Comparison of ENCODE assay signal across 8 mouse cellular contexts in the genomic region with DNA sequence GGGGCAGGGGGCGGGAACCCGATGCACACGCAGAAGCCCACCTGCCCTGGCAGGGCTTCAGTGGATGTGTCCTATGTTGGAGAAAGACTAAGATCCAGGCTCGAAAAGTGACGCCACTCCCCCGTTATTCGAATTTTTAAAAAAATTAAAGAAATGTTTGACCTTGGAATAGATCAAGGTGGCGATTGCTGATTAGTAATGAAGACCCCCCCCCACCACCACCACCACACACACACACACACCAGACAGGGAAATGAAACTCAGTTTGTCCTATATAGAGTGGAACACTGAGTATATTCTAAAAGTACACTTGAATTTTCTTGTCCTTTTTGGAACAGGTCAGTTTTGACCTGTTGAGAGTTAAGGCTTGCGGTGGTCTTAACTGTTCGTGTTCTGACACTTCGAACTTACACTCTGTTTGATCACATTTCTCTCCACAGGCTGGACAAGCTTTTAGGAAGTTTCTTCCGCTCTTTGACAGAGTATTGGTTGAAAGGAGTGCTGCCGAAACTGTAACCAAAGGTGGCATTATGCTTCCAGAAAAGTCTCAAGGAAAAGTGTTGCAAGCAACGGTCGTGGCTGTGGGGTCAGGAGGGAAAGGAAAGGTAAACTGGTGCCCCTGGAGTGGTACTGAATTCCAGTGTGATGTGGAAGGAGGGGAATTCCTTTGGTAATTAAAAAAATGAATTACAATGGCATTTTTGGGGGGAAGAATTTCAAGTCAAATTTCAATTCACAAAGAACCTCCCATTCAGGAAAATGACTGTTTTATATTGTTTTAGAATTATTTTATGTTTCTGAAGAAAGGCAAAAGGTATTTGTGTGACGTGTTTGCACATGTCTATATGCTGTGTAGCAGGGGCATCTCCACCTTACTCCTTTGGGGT. TPM values are rescaled to one million over a fixed set of nuclear protein-coding genes. Genes with fewer than 3 reads are reported as not detected.
DNase-seq lines count a peak whose midpoint lies in the region; TF ChIP-seq lines count a peak whose summit lies in the region.

No protein-coding gene starts in this region.

- H3ac ChIP-seq in myocyte (ENCODE audit: control insufficient read depth, insufficient read length) = peak overlapping the region; percentile 84

- 10% methylated on average over 16 of the region's 16 CpGs for WGBS in embryonic facial prominence, embryonic 10.5 days

- DNase-seq in left cerebral cortex, adult 2 months (ENCODE audit: extremely low spot score in 1 of 2, low spot score in 2 of 2) = no peak
- no peak for DNase-seq in left cerebral cortex, adult 11 months (ENCODE audit: low spot score)
- DNase-seq in embryonic facial prominence, embryonic 10.5 days (ENCODE audit: low spot score) = no peak
- DNase-seq in induced T-regulatory cell, adult 2 months (ENCODE audit: low read depth) = peak; percentile 46
- DNase-seq in layer of hippocampus, postnatal 25 days (ENCODE audit: extremely low spot score in 1 of 2, low spot score in 1 of 2) = no peak
- DNase-seq in right cerebral cortex, postnatal 10 days (ENCODE audit: low spot score in 2 of 2) = no peak
- no peak for DNase-seq in frontal cortex, adult 2 months (ENCODE audit: extremely low spot score in 1 of 2, low spot score in 1 of 2)

- peak overlapping the region; percentile 95 for H3K4me2 ChIP-seq in myocyte (ENCODE audit: low read depth)

- intact Hi-C loops in left cerebral cortex, adult 2 months (cut with DNase I) = loop anchor here (1.0 to 10.0 kb wide), 2 partner anchors 42 to 296 kb away; partner anchors contain the start of gene Mob4

- peaks cover 55% of the 10 kb centered on the region for H3K79me2 ChIP-seq in myocyte (ENCODE audit: control insufficient read depth, insufficient read depth)

- H3K4me3 ChIP-seq in left cerebral cortex, adult 2 months = peak overlapping the region; percentile 63
- H3K4me3 ChIP-seq in embryonic facial prominence, embryonic 10.5 days = peak overlapping the region; percentile 96
- H3K4me3 ChIP-seq in myocyte = peak overlapping the region; percentile 90

- H3K27me3 ChIP-seq in embryonic facial prominence, embryonic 10.5 days (replicated peaks; ENCODE audit: low read depth, poor library complexity, severe bottlenecking) = no peaks in the 10 kb centered on the region
- no peaks in the 10 kb centered on the region for H3K27me3 ChIP-seq in myocyte (ENCODE audit: control insufficient read depth, insufficient read depth, insufficient read length)

- peaks cover 67% of the 10 kb centered on the region for H3K36me3 ChIP-seq in embryonic facial prominence, embryonic 10.5 days (replicated peaks)
- H3K36me3 ChIP-seq in myocyte (ENCODE audit: control insufficient read depth, insufficient read depth) = peaks cover 34% of the 10 kb centered on the region

- no peak for TF ChIP-seq POLR2A in myocyte (IDR thresholded peaks at IDR 0.05; ENCODE audit: insufficient read length, low read depth)

- H3K9me3 ChIP-seq in embryonic facial prominence, embryonic 10.5 days = no peaks in the 10 kb centered on the region

- peaks cover 38% of the 10 kb centered on the region for H3K4me1 ChIP-seq in embryonic facial prominence, embryonic 10.5 days

- H3K27ac ChIP-seq in left cerebral cortex, adult 2 months = peak overlapping the region; percentile 95
- H3K27ac ChIP-seq in embryonic facial prominence, embryonic 10.5 days (replicated peaks) = peak overlapping the region; percentile 99

- TF ChIP-seq CTCF in left cerebral cortex, adult 2 months (IDR thresholded peaks at IDR 0.05) = no peak

TF ChIP-seq in myocyte, 11 proteins besides CTCF, POLR2A, EP300 and RAD21:
- no peak for TF ChIP-seq TCF12 (IDR thresholded peaks at IDR 0.05; ENCODE audit: insufficient read depth, poor library complexity, severe bottlenecking)
- no peak for TF ChIP-seq SRF (IDR thresholded peaks at IDR 0.05; ENCODE audit: control insufficient read depth, insufficient read length, low read depth)
- TF ChIP-seq E2F4 (IDR thresholded peaks at IDR 0.05; ENCODE audit: insufficient read depth) = no peak
- no peak for TF ChIP-seq MYOG (IDR thresholded peaks at IDR 0.05; ENCODE audit: control insufficient read depth in 1 of 3, insufficient read depth in 1 of 3, insufficient read length in 2 of 3, low read depth in 2 of 3)
- TF ChIP-seq MYOD1 (IDR thresholded peaks at IDR 0.05; ENCODE audit: control insufficient read depth in 1 of 3, insufficient read length in 2 of 3, low read depth in 2 of 3) = no peak
- TF ChIP-seq POLR2AphosphoS2 (IDR thresholded peaks at IDR 0.05; ENCODE audit: insufficient read length, low read depth) = no peak
- no peak for TF ChIP-seq CEBPB (IDR thresholded peaks at IDR 0.05; ENCODE audit: insufficient read depth, poor library complexity, severe bottlenecking)
- TF ChIP-seq MAX (IDR thresholded peaks at IDR 0.05; ENCODE audit: low read depth) = no peak

RNA-seq across cellular contexts. Expression of gene Hspd1, which starts 0.8 kb away (rescaled TPM):
- total RNA-seq in left cerebral cortex, adult 2 months (2021) = 100 to 1,000 TPM; 151 to 170 TPM
- 604 and 644 TPM in 2 replicates for polyA plus RNA-seq in embryonic facial prominence, embryonic 10.5 days (2016; fragmentation: Nextera tagmentation; extraction: Ambion mirVana)
- 132 TPM for polyA plus RNA-seq in myocyte (2012; fragmentation: generic; extraction: Trizol)
- 100 to 1,000 TPM; 166 to 180 TPM for total RNA-seq in layer of hippocampus, postnatal 25 days (2021)
- polyA plus RNA-seq in frontal cortex, adult 2 months (2012; rRNA removed) = 105 and 116 TPM in 2 replicates

RNA-seq across cellular contexts. Expression of gene Hspe1, which starts 0.9 kb away (rescaled TPM):
- total RNA-seq in left cerebral cortex, adult 2 months (2021) = 10 to 100 TPM; 81.1 to 84.2 TPM
- 672 and 707 TPM in 2 replicates for polyA plus RNA-seq in embryonic facial prominence, embryonic 10.5 days (2016; fragmentation: Nextera tagmentation; extraction: Ambion mirVana)
- 436 TPM for polyA plus RNA-seq in myocyte (2012; fragmentation: generic; extraction: Trizol)
- total RNA-seq in layer of hippocampus, postnatal 25 days (2021) = 10 to 100 TPM; 94.6 to 99.5 TPM
- 180 and 187 TPM in 2 replicates for polyA plus RNA-seq in frontal cortex, adult 2 months (2012; rRNA removed)

RNA-seq across cellular contexts. Expression of gene Coq10b, which starts 36.3 kb away (rescaled TPM):
- 10 to 100 TPM; 32.9 to 33.8 TPM for total RNA-seq in left cerebral cortex, adult 2 months (2021)
- polyA plus RNA-seq in embryonic facial prominence, embryonic 10.5 days (2016; fragmentation: Nextera tagmentation; extraction: Ambion mirVana) = 21.7 and 22.0 TPM in 2 replicates
- polyA plus RNA-seq in myocyte (2012; fragmentation: generic; extraction: Trizol) = 18.5 TPM
- 10 to 100 TPM; 17.9 to 19.7 TPM for total RNA-seq in layer of hippocampus, postnatal 25 days (2021)
- 27.8 and 31.9 TPM in 2 replicates for polyA plus RNA-seq in frontal cortex, adult 2 months (2012; rRNA removed)

RNA-seq across cellular contexts. Expression of gene Mob4, which starts 42.2 kb away (rescaled TPM):
- total RNA-seq in left cerebral cortex, adult 2 months (2021) = 10 to 100 TPM; 50.2 to 50.3 TPM
- polyA plus RNA-seq in embryonic facial prominence, embryonic 10.5 days (2016; fragmentation: Nextera tagmentation; extraction: Ambion mirVana) = 129 and 137 TPM in 2 replicates
- 19.5 TPM for polyA plus RNA-seq in myocyte (2012; fragmentation: generic; extraction: Trizol)
- 10 to 100 TPM; 57.1 to 57.5 TPM for total RNA-seq in layer of hippocampus, postnatal 25 days (2021)
- polyA plus RNA-seq in frontal cortex, adult 2 months (2012; rRNA removed) = 45.5 and 47.1 TPM in 2 replicates
